Mouse (Mus musculus): Measurements from ENCODE around the gene Hfe2.
A peak's percentile ranks its signal among the peaks of the same experiment; 100 is the strongest.

Hfe2 gene

GRCm38 (mm10) chr3:96532050-96532449 is 7.1 kb downstream of the Hfe2 start:
- DNase-seq: no peak

- DNase-seq: no peak
These were observed 9.3 kb downstream of the Hfe2 start for GRCm38 (mm10) chr3:96534300-96534699.

DNA sequence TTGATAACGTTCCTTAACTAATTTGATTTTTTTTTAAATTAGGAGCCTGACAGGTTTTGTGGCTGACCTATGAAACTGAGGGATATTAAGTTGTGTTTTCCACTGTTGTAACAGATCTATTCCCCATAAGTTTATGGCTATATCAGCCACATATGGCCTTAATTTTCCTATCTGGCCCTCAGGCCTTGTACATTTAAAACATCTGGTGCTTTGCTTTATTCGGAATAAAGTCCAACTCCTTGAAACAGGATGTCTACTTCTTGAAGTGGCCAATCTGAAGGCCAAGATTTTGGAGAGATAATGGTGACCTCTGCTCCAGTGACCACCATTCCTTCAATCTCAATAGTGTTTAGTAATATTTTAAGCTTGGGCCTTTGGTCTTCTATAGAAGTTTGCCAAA is 14.3 kb downstream of the Hfe2 start:
- DNase-seq: no peak

GRCm38 (mm10) chr3:96540740-96541139 is 15.8 kb downstream of the Hfe2 start:
- DNase-seq: no peak

DNA sequence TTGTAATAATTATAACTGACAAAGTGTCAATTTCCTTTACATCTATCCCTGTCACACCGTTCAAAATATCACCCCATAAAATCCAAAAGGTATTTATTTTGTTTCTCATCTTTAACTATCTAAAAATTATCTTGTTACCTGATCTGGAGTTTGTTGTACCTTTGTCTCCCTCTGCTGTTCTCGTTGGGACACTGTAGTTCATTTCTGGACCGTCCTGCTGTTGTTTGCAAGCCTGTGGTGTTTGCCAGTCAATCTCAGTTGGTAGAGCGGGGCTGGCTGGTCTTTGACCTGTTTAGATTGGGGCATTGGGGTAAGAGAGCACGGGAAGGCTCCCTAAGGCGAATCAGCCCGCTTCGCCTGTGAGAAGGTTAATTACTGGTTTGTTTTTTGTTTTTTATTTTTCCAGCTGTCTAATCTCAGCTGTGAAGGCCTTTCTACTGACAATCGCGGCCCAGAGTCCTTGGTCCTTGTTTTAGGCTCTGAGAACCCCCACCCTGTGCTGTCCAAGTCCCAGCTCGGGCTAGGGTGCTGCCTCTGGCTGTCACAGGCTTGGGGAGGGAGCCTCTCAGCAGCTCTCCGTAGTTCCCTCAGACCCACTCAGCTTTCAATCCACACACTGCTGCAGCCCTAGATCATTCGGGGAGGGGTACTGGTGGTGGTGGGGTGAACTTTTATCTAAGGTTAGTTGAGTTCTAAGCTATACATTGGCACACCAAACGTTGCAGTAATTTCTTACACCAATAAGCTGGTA is 16.5 kb downstream of the Hfe2 start:
- DNase-seq: no peak

- DNase-seq: no peak
These were observed 17.6 kb downstream of the Hfe2 start for GRCm38 (mm10) chr3:96542554-96542953.

DNA sequence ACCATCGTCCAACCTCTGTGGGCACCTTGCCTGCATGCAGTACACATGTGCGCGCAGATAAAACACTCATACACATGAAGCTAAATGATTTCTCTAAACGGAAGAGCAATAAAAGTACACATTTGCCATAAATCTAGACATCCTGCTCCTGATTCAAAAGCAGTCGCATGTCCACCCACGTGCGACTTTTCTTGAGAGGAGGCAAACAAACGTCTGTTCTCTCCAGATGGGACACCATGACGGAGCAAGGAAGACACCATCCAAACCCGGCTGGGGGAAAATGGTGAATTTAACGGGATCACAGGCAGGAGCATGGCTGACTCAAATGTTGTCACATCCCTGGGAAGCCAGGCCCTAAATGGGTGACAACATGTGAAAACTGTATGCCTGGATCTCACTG is 18.4 kb downstream of the Hfe2 start:
- no peak for DNase-seq

- DNase-seq: no peak
These were observed 20.6 kb downstream of the Hfe2 start for GRCm38 (mm10) chr3:96545565-96545964.

DNA sequence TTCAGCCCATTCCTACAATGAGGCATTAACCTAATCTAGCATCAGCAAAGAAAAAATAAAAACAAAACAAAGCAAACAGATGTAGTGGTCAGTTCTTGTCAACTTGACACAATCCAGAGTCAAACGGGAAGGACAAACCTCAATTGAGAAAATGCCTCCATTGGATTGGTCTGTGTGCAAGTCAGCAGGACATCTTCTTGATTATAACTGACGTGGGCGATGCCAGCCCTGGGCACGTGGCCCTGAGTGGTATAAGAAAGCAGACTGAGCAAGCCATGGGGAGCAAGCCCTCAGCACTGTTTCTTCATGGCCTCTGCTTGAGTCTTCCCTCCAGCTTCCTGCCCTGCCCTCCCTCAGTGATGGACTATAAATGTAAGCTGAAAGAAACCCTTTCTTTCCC is 21.9 kb downstream of the Hfe2 start:
- no peak for DNase-seq

GRCm38 (mm10) chr3:96547389-96547960 is 22.5 kb downstream of the Hfe2 start:
- DNase-seq: peak; percentile 72 to 77

GRCm38 (mm10) chr3:96548824-96549223 is 23.9 kb downstream of the Hfe2 start:
- DNase-seq: no peak

DNA sequence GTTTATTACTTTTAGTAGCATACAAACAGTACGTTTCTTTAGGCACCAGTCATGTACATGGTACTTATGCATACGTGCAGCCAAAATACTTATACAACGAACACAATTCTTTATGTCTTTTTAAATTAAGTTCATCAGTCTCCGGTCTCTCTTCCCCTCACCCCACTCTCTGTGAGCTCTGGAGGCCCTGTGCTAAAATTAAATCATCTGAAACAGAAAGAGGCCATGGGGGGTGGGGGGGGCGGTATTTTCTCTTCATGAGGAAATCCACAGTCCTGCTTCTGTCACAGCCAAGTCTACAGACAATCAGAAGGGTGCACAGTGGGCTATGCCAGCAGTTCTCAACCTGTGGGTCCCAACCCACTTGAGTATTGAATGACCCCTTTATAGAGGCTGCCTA is 24.4 kb downstream of the Hfe2 start:
- DNase-seq: no peak

GRCm38 (mm10) chr3:96551203-96551602 is 26.2 kb downstream of the Hfe2 start:
- peak; percentile 62 to 66 for DNase-seq

DNA sequence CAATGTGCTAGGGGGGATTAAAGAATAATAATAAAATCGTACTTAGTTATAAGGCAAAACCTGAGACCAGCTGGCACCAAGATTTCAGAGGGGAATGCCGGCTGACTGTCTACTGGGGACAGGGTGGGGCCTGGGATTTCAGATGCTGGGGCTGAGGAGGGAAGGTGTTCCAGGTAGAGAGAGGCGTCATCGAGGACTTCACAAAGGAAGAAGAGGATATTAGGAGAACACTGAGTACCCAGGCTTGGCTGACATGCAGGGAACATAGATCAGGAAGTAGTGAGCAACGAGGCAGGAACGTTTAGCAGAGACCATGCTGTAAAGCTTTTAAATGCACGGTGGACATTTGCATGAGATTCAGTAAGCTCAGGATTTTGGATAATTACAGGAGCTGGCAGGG is 26.9 kb downstream of the Hfe2 start:
- no peak for DNase-seq

GRCm38 (mm10) chr3:96553601-96554000 is 28.6 kb downstream of the Hfe2 start:
- no peak for DNase-seq

GRCm38 (mm10) chr3:96554251-96554650 is 29.3 kb downstream of the Hfe2 start:
- DNase-seq: no peak

DNA sequence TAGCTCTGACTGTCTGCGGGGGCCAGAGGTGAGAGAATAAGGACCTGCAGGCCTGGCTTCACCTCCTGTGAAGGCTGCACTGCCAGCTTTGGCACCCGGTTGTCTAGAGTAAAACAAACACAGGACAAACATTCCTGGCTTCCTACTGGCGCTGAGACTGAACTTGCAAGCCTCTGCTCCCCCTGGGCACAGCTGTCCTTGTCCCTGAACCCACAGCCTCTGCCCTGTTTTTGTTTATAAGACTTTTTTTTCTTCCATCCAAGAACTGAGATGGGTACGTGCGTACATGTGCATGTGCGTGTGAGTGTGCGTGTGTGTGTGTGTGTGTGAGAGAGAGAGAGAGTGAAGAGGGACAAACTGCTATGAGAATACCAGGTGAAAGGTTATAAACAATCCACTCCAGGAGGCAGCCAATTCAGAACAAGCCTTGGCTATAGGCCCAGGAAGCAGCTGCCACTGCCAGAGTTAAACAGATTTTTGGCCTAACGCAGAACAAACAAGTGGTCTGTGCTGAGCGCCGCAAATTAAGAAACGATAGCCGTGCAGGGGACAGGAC is 30.1 kb downstream of the Hfe2 start:
- peak; percentile 34 to 40 for DNase-seq

GRCm38 (mm10) chr3:96555999-96556614 is 31.1 kb downstream of the Hfe2 start:
- DNase-seq: no peak

DNA sequence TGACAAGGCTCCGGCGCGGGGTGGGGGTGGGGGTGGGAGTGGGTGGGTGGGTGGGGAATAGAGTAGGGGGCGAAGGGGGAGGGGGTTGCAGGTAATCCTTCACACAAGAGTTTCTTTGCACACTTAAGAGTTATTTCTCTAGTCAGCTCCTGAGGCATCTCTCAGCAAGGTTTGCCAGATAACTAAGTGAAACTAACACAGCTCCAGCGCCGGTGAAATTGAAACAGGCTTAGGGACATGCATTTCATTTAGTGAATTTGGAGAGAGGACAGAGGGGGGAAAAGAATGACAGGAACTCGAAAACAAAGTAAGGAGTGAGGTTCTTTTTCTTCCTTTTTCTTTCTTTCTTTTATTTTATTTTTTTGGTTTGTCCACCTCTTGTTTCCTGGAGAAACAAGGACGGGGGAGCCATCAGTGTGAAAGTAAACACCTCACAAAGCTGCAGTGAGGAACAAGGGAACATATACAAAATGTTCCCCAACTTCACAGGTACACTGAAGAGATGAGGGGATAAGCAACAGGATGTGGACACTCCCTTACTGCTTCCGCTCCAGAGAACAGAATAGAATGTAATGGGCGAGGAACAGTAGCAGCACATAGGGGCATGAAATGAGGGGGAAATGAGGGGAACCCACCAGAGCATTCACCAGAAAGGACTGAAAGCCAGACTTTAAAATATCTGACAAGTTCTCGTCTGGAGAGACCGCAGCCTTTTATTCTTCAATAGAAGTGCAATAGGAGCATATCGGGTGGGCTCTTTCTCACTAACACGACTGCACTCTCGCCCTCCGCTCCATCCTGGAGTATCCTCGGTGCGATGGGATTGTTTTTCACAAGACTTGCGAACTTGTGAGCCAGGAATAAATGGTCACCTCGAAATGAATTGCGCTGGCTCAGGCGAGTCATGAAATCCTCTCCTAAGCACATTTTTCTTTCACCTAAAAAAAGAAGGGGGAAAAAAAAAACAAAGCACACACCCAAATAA is 32.0 kb downstream of the Hfe2 start:
- DNase-seq: peak in 1 of 2 experiments; percentile 53

- peak; percentile 99 to 100 for DNase-seq
These were observed 32.7 kb downstream of the Hfe2 start, which contains the start of gene Txnip for GRCm38 (mm10) chr3:96557694-96558093. TSS of gene Txnip (plus strand) at chr3:96557957.

DNA sequence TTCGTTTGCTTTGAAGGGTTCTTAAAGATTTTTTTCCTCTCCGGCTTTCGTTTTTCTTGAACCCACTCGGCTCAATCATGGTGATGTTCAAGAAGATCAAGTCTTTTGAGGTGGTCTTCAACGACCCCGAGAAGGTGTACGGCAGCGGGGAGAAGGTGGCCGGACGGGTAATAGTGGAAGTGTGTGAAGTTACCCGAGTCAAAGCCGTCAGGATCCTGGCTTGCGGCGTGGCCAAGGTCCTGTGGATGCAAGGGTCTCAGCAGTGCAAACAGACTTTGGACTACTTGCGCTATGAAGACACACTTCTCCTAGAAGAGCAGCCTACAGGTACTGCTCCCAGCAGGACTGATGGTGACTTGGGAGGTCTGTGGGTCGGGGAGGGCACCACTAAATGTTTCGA is 33.2 kb downstream of the Hfe2 start:
- DNase-seq: peak; percentile 58 to 60

DNA sequence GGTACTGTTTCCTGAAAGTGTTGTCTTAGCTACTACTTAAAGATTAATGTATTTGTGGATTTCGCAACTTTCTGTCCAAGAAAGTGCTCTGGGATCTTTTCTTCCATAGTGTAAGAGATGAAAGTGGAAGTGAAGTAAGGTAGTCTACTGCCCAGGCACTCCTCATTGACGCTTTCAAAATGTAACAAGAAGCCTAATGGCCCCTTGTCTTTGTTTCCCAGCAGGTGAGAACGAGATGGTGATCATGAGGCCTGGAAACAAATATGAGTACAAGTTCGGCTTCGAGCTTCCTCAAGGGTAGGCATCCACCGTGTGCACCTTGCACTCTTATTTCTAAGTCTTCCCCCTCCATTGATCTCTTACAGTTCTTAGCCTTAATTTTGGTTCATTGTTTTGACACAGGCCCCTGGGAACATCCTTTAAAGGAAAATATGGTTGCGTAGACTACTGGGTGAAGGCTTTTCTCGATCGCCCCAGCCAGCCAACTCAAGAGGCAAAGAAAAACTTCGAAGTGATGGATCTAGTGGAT is 33.8 kb downstream of the Hfe2 start:
- DNase-seq: no peak
